Comparison of ENCODE assay signal across 10 mouse cellular contexts in the genomic region with DNA sequence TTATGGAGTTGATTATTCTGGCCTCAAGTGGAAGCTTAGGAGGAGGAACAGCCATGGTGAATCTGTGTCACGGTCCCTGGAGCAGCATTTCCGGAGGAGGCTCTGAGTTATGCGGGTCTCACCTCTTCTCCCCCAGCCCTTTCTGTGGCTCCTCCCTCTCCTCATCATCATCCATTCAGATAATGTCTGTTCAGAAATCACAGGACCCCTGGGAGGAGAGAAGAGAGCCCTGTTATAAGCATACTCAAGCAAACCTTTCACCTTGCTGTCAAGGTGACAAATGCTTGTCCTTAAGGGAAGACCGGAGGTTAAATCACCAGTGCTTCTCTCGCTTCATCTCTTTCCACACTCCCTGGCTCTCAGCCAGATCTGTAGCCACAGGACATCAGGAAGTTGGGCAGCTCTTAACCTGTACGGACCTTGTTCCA.
DNase-seq lines count a peak whose midpoint lies in the region; ATAC-seq and TF ChIP-seq lines count a peak whose summit lies in the region.
"Had no signal": no experiment of that assay in that cellular context is flagged by ENCODE, and none has a peak within 500 bp of the region (broad histone marks: within the 10 kb centered on the region; RNA-seq: fewer than 3 reads in every experiment).

No protein-coding gene starts in this region.

- no peak for TF ChIP-seq CTCF in lung, postnatal 0 days (IDR thresholded peaks at IDR 0.05)

- no peak overlapping the region for H3K27ac ChIP-seq in forebrain, embryonic 12.5 days
- no peak overlapping the region for H3K27ac ChIP-seq in forebrain, embryonic 11.5 days (ENCODE audit: low read depth, low read length)
- no peak overlapping the region for H3K27ac ChIP-seq in lung, postnatal 0 days (ENCODE audit: low read length)
- H3K27ac ChIP-seq: lung, embryonic 15.5 days had no signal

- H3K9ac ChIP-seq in forebrain, embryonic 12.5 days = peak overlapping the region; percentile 25; the same call in 1 of the 2 replicates
- no peak overlapping the region for H3K9ac ChIP-seq in forebrain, embryonic 11.5 days (ENCODE audit: low read length)
- no peak overlapping the region for H3K9ac ChIP-seq in lung, postnatal 0 days (replicated peaks; ENCODE audit: low read depth)
- H3K9ac ChIP-seq: forebrain, postnatal 0 days; lung, embryonic 15.5 days had no signal

- WGBS in forebrain, embryonic 12.5 days = 72% methylated on average over 6 of the region's 6 CpGs
- 87% methylated on average over 6 of the region's 6 CpGs for WGBS in forebrain, embryonic 11.5 days
- WGBS in lung, postnatal 0 days = 21% methylated on average over 6 of the region's 6 CpGs

- H3K4me3 ChIP-seq in forebrain, embryonic 12.5 days (replicated peaks) = no peak overlapping the region
- H3K4me3 ChIP-seq in forebrain, embryonic 11.5 days (ENCODE audit: low read depth, low read length) = no peak overlapping the region
- H3K4me3 ChIP-seq in lung, postnatal 0 days (ENCODE audit: low read depth, low read length) = no peak overlapping the region
- H3K4me3 ChIP-seq: lung, embryonic 15.5 days had no signal

- H3K9me3 ChIP-seq in forebrain, embryonic 12.5 days = no peaks in the 10 kb centered on the region
- H3K9me3 ChIP-seq in forebrain, embryonic 11.5 days (ENCODE audit: control insufficient read depth, low read length) = no peaks in the 10 kb centered on the region
- H3K9me3 ChIP-seq in lung, postnatal 0 days (ENCODE audit: low read length) = no peaks in the 10 kb centered on the region
- H3K9me3 ChIP-seq: lung, embryonic 15.5 days had no signal

- no peak for DNase-seq in forebrain, embryonic 11.5 days (ENCODE audit: low spot score)
- DNase-seq in lung, postnatal 36 days = peak; percentile 14
- no peak for DNase-seq in lung, postnatal 0 days (ENCODE audit: low spot score)
- peak; percentile 54 for DNase-seq in embryo, embryonic 11 days
- DNase-seq in mesoderm, embryonic 11.5 days (ENCODE audit: low read depth, low spot score) = peak; percentile 82
- DNase-seq in thymus, postnatal 36 days = no peak
- DNase-seq: forebrain, postnatal 0 days had no signal

- no peaks in the 10 kb centered on the region for H3K27me3 ChIP-seq in forebrain, embryonic 12.5 days
- H3K27me3 ChIP-seq in forebrain, embryonic 11.5 days (ENCODE audit: control insufficient read depth, insufficient read depth, low read length) = no peaks in the 10 kb centered on the region
- H3K27me3 ChIP-seq in lung, postnatal 0 days (replicated peaks; ENCODE audit: insufficient read depth, low read length) = no peaks in the 10 kb centered on the region
- H3K27me3 ChIP-seq: lung, embryonic 15.5 days had no signal

- H3K4me2 ChIP-seq in forebrain, embryonic 12.5 days = no peak overlapping the region
- no peak overlapping the region for H3K4me2 ChIP-seq in forebrain, embryonic 11.5 days (ENCODE audit: low read depth, low read length, severe bottlenecking)
- H3K4me2 ChIP-seq in lung, postnatal 0 days (replicated peaks; ENCODE audit: low read depth, low read length) = no peak overlapping the region
- H3K4me2 ChIP-seq: lung, embryonic 15.5 days had no signal

- no peak for ATAC-seq in forebrain, embryonic 12.5 days (ENCODE audit: low FRiP score)
- ATAC-seq in forebrain, embryonic 11.5 days (replicated peaks; ENCODE audit: low FRiP score) = no peak
- ATAC-seq in lung, postnatal 0 days = no peak
- ATAC-seq in erythroid progenitor cell, adult 5-6 weeks (replicated peaks; ENCODE audit: low FRiP score, poor library complexity, severe bottlenecking) = no peak
- ATAC-seq: forebrain, postnatal 0 days had no signal

- peaks cover 18% of the 10 kb centered on the region for H3K4me1 ChIP-seq in forebrain, embryonic 12.5 days
- 0 out of 2 replicates have a peak, but pooled peaks cover 2% of the 10 kb centered on the region for H3K4me1 ChIP-seq in forebrain, embryonic 11.5 days (replicated peaks; ENCODE audit: control insufficient read depth, insufficient read depth, low read length)
- no peaks in the 10 kb centered on the region for H3K4me1 ChIP-seq in lung, postnatal 0 days (ENCODE audit: insufficient read depth, low read depth, low read length)

- no peak for TF ChIP-seq EP300 in lung, postnatal 0 days (IDR thresholded peaks at IDR 0.05)

- no peaks in the 10 kb centered on the region for H3K36me3 ChIP-seq in forebrain, embryonic 12.5 days (replicated peaks)
- H3K36me3 ChIP-seq in forebrain, embryonic 11.5 days (ENCODE audit: control insufficient read depth, insufficient read depth, low read length) = no peaks in the 10 kb centered on the region
- no peaks in the 10 kb centered on the region for H3K36me3 ChIP-seq in lung, postnatal 0 days (ENCODE audit: insufficient read depth, low read length)
- H3K36me3 ChIP-seq: lung, embryonic 15.5 days had no signal

Comparison
In these comparisons a context has a peak if more than half of its experiments do, and no peak if none do; other contexts are left out.
1. DNase-seq: peak in lung, postnatal 36 days (single experiment), embryo, embryonic 11 days (single experiment) and mesoderm, embryonic 11.5 days (single experiment); none in forebrain, embryonic 11.5 days (single experiment), lung, postnatal 0 days (single experiment) and thymus, postnatal 36 days (0 of 2).